In the genomic region with DNA sequence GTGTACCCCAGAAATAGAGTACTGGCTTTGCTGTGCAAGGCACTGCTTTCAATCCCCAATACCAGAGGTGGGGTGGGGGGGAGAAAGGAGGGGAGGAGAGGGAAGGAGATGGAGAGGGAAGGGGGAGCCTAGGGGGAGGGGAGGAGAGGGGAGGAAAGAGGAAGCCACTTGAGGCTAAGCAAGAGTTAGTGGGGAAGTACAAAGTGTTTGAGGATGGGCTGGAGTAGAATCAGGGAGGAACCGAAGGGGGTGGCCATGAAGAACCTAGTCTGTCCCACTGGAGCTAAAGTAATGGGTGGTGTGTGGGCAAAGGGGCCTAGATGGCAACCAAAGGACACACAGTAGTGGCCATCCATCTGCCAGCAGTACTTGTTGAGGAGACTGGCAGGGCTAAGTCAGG, we compare ENCODE assay signal across 1 mouse cellular context.
A peak's percentile ranks its signal among the peaks of the same experiment; 100 is the strongest.
TF ChIP-seq lines count a peak whose summit lies in the region.

No protein-coding gene starts in this region.

TF ChIP-seq in MEL, 35 proteins besides CTCF, POLR2A, EP300 and RAD21:
- TF ChIP-seq MXI1 (IDR thresholded peaks at IDR 0.05; ENCODE audit: low read depth, low read length), result 0 out of 2 replicates have a peak, but pooled peaks have one; percentile 17
- TF ChIP-seq MAZ (IDR thresholded peaks at IDR 0.05; ENCODE audit: low read depth, low read length), result peak; percentile 72; the same call in 1 of the 2 replicates
- no peak for TF ChIP-seq NELFE (IDR thresholded peaks at IDR 0.05; ENCODE audit: low read depth, low read length)
